Mouse (Mus musculus): Measurements from ENCODE around the gene Aco2. TPM values are rescaled to one million over a fixed set of nuclear protein-coding genes. Genes with fewer than 3 reads are reported as not detected.
A peak's percentile ranks its signal among the peaks of the same experiment; 100 is the strongest.

Aco2 gene
- polyA plus RNA-seq, 1 experiment from 2014 or later = 177 TPM

GRCm38 (mm10) chr15:81932951-81933470, 60.9 kb downstream of the Aco2 start:
- ATAC-seq (ENCODE audit: low FRiP score, low read depth) = no peak
- 48% methylated on average over 12 of the region's 12 CpGs for WGBS
- Histone ChIP-seq H3K4me3 (no peak overlapping the region), H3K9me3 (no peaks in the 10 kb centered on the region), H3K27me3 (peaks cover 14% of the 10 kb centered on the region; the same call in 1 of the 2 replicates), H3K4me1 (peaks cover 22% of the 10 kb centered on the region), H3K36me3 (no peaks in the 10 kb centered on the region), H3K9ac (replicated peaks) (0 out of 2 replicates have a peak overlapping the region, but pooled peaks have one; percentile 8), H3K4me2 (replicated peaks) (no peak overlapping the region), H3K27ac (replicated peaks) (no peak overlapping the region)

- Histone ChIP-seq H3K4me1 (peaks cover 28% of the 10 kb centered on the region), H3K27me3 (peaks cover 19% of the 10 kb centered on the region), H3K4me3 (no peak overlapping the region), H3K27ac (replicated peaks) (no peak overlapping the region), H3K4me2 (replicated peaks) (no peak overlapping the region), H3K9ac (replicated peaks) (no peak overlapping the region), H3K36me3 (no peaks in the 10 kb centered on the region), H3K9me3 (no peaks in the 10 kb centered on the region)
- 86% methylated on average over 1 of the region's 1 CpGs for WGBS
- ATAC-seq (ENCODE audit: low FRiP score, low read depth) = no peak
Observed at GRCm38 (mm10) chr15:81933986-81934385, 61.9 kb downstream of the Aco2 start.

GRCm38 (mm10) chr15:81935869-81936637, 63.9 kb downstream of the Aco2 start:
- H3K27me3 ChIP-seq = peaks cover 19% of the 10 kb centered on the region
- peak overlapping the region; percentile 61 for H3K9ac ChIP-seq (replicated peaks)
- 55% methylated on average over 7 of the region's 7 CpGs for WGBS
- no peak for ATAC-seq (ENCODE audit: low FRiP score, low read depth)
- H3K27ac ChIP-seq (replicated peaks) = peak overlapping the region; percentile 75
- peak overlapping the region; percentile 50 for H3K4me3 ChIP-seq
- H3K4me1 ChIP-seq = peaks cover 29% of the 10 kb centered on the region
- H3K36me3 ChIP-seq = no peaks in the 10 kb centered on the region
- no peaks in the 10 kb centered on the region for H3K9me3 ChIP-seq
- H3K4me2 ChIP-seq (replicated peaks) = peak overlapping the region; percentile 61

- peak within 1 kb of the TSS; percentile 50 for H3K4me3 ChIP-seq
- H3K9ac ChIP-seq (replicated peaks) = peak within 1 kb of the TSS; percentile 61
- under 1% methylated on average over 12 of the region's 12 CpGs for WGBS
- H3K9me3 ChIP-seq = no peaks in the 10 kb centered on the region
- peak within 1 kb of the TSS; percentile 61 for H3K4me2 ChIP-seq (replicated peaks)
- H3K27me3 ChIP-seq = peaks cover 19% of the 10 kb centered on the region
- H3K27ac ChIP-seq (replicated peaks) = peak within 1 kb of the TSS; percentile 75
- H3K36me3 ChIP-seq = no peaks in the 10 kb centered on the region
- H3K4me1 ChIP-seq = peaks cover 29% of the 10 kb centered on the region
- peak; percentile 68 for ATAC-seq (ENCODE audit: low FRiP score, low read depth)
Observed at GRCm38 (mm10) chr15:81936679-81937078, 64.6 kb downstream of the Aco2 start, which contains the start of gene Csdc2. Gene Csdc2 (plus strand): TSS chr15:81936759.

- 0 out of 2 replicates have a peak, but pooled peaks have one; percentile 10 for ATAC-seq (ENCODE audit: low FRiP score, low read depth)
- Histone ChIP-seq H3K4me1 (peaks cover 29% of the 10 kb centered on the region), H3K4me3 (peak overlapping the region; percentile 50), H3K4me2 (replicated peaks) (peak overlapping the region; percentile 61), H3K9ac (replicated peaks) (peak overlapping the region; percentile 61), H3K27ac (replicated peaks) (peak overlapping the region; percentile 75), H3K9me3 (no peaks in the 10 kb centered on the region), H3K36me3 (no peaks in the 10 kb centered on the region), H3K27me3 (peaks cover 19% of the 10 kb centered on the region)
- 14% methylated on average over 19 of the region's 19 CpGs for WGBS
Observed at GRCm38 (mm10) chr15:81937098-81937972, 65.2 kb downstream of the Aco2 start.

GRCm38 (mm10) chr15:81938246-81938645, 66.1 kb downstream of the Aco2 start:
- ATAC-seq (ENCODE audit: low FRiP score, low read depth) = no peak
- peak overlapping the region; percentile 61 for H3K4me2 ChIP-seq (replicated peaks)
- 24% methylated on average over 2 of the region's 2 CpGs for WGBS
- H3K4me3 ChIP-seq = peak overlapping the region; percentile 50
- 0 out of 2 replicates have a peak overlapping the region, but pooled peaks have one; percentile 61 for H3K9ac ChIP-seq (replicated peaks)
- no peaks in the 10 kb centered on the region for H3K36me3 ChIP-seq
- H3K4me1 ChIP-seq = peaks cover 33% of the 10 kb centered on the region
- H3K27ac ChIP-seq (replicated peaks) = peak overlapping the region; percentile 54; the same call in 1 of the 2 replicates
- H3K27me3 ChIP-seq = peaks cover 19% of the 10 kb centered on the region
- no peaks in the 10 kb centered on the region for H3K9me3 ChIP-seq

- 91% methylated on average over 10 of the region's 10 CpGs for WGBS
- Histone ChIP-seq H3K4me3 (no peak overlapping the region), H3K4me2 (replicated peaks) (no peak overlapping the region), H3K9ac (replicated peaks) (no peak overlapping the region), H3K9me3 (no peaks in the 10 kb centered on the region), H3K27me3 (peaks cover 19% of the 10 kb centered on the region), H3K27ac (replicated peaks) (no peak overlapping the region), H3K4me1 (peaks cover 37% of the 10 kb centered on the region), H3K36me3 (no peaks in the 10 kb centered on the region)
- ATAC-seq (ENCODE audit: low FRiP score, low read depth) = no peak
Observed at GRCm38 (mm10) chr15:81939157-81939715, 67.1 kb downstream of the Aco2 start.

GRCm38 (mm10) chr15:81939774-81940173, 67.7 kb downstream of the Aco2 start:
- 94% methylated on average over 4 of the region's 4 CpGs for WGBS
- Histone ChIP-seq H3K27me3 (peaks cover 19% of the 10 kb centered on the region), H3K4me3 (no peak overlapping the region), H3K36me3 (no peaks in the 10 kb centered on the region), H3K4me2 (replicated peaks) (no peak overlapping the region), H3K9ac (replicated peaks) (no peak overlapping the region), H3K4me1 (peaks cover 37% of the 10 kb centered on the region), H3K9me3 (no peaks in the 10 kb centered on the region), H3K27ac (replicated peaks) (no peak overlapping the region)
- ATAC-seq (ENCODE audit: low FRiP score, low read depth) = no peak

- no peak overlapping the region for H3K4me3 ChIP-seq
- H3K27ac ChIP-seq (replicated peaks) = no peak overlapping the region
- H3K4me1 ChIP-seq = peaks cover 37% of the 10 kb centered on the region
- H3K9me3 ChIP-seq = no peaks in the 10 kb centered on the region
- WGBS = 94% methylated on average over 5 of the region's 5 CpGs
- no peaks in the 10 kb centered on the region for H3K36me3 ChIP-seq
- no peak overlapping the region for H3K4me2 ChIP-seq (replicated peaks)
- no peak overlapping the region for H3K9ac ChIP-seq (replicated peaks)
- peaks cover 19% of the 10 kb centered on the region for H3K27me3 ChIP-seq
- ATAC-seq (ENCODE audit: low FRiP score, low read depth) = no peak
Observed at GRCm38 (mm10) chr15:81940219-81940618, 68.1 kb downstream of the Aco2 start.

GRCm38 (mm10) chr15:81941010-81941409, 68.9 kb downstream of the Aco2 start:
- Histone ChIP-seq H3K9ac (replicated peaks) (no peak overlapping the region), H3K4me3 (no peak overlapping the region), H3K4me1 (peaks cover 37% of the 10 kb centered on the region), H3K27ac (replicated peaks) (no peak overlapping the region), H3K9me3 (no peaks in the 10 kb centered on the region), H3K36me3 (no peaks in the 10 kb centered on the region), H3K4me2 (replicated peaks) (no peak overlapping the region), H3K27me3 (peaks cover 17% of the 10 kb centered on the region)
- 95% methylated on average over 2 of the region's 2 CpGs for WGBS
- ATAC-seq (ENCODE audit: low FRiP score, low read depth) = no peak

- H3K9me3 ChIP-seq = no peaks in the 10 kb centered on the region
- peaks cover 16% of the 10 kb centered on the region for H3K4me1 ChIP-seq
- peak; percentile 75 for ATAC-seq (ENCODE audit: low FRiP score, low read depth)
- peaks cover 4% of the 10 kb centered on the region for H3K36me3 ChIP-seq
- H3K4me3 ChIP-seq = no peak overlapping the region
- H3K9ac ChIP-seq (replicated peaks) = no peak overlapping the region
- peak overlapping the region; percentile 23 for H3K4me2 ChIP-seq (replicated peaks)
- H3K27me3 ChIP-seq = peaks cover 5% of the 10 kb centered on the region; the same call in 1 of the 2 replicates
- 6% methylated on average over 9 of the region's 9 CpGs for WGBS
- H3K27ac ChIP-seq (replicated peaks) = peak overlapping the region; percentile 78
Observed at GRCm38 (mm10) chr15:81943176-81943749, 71.2 kb downstream of the Aco2 start.
